Mouse (Mus musculus) testis, adult 2 months (tissue): ENCODE data around the gene Prdx6b. TPM values are rescaled to one million over a fixed set of nuclear protein-coding genes. Genes with fewer than 3 reads are reported as not detected.

ENCODE experiments used
- H3K27ac ChIP-seq: fragments of 200-500 bp; 2 replicates; pipeline ENCODE4 v1.5.1; 2012; ENCODE audit warnings: low read depth, low read length; ENCODE audit not compliant: control insufficient read depth, insufficient read depth
- H3K27me3 ChIP-seq: fragments of 200-500 bp; 2 replicates; pipeline ENCODE4 v1.6.1; 2012; ENCODE audit warnings: mild to moderate bottlenecking, low read length, moderate library complexity; ENCODE audit not compliant: control insufficient read depth, insufficient read depth
- H3K36me3 ChIP-seq: fragments of 200-500 bp; 2 replicates; pipeline ENCODE4 v1.6.1; 2012; ENCODE audit warnings: mild to moderate bottlenecking, low read length; ENCODE audit not compliant: control insufficient read depth, insufficient read depth
- H3K4me1 ChIP-seq: fragments of 200-500 bp; 2 replicates; pipeline ENCODE4 v1.6.1; 2012; ENCODE audit warnings: low read length; ENCODE audit not compliant: control insufficient read depth, insufficient read depth
- H3K4me3 ChIP-seq: fragments of 200-500 bp; 2 replicates; pipeline ENCODE4 v1.5.1; 2012; ENCODE audit warnings: low read depth, mild to moderate bottlenecking, low read length, moderate library complexity, mixed read lengths; ENCODE audit not compliant: control insufficient read depth
- CTCF ChIP-seq: fragments of 200-500 bp; IDR thresholded peaks from 2 replicates; pipeline ENCODE4 v1.5.1; 2012; ENCODE audit warnings: low read depth, mild to moderate bottlenecking, inconsistent platforms, low read length, moderate library complexity; ENCODE audit not compliant: control insufficient read depth, insufficient read depth, insufficient replicate concordance
- POLR2A ChIP-seq: fragments of 200-500 bp; IDR thresholded peaks from 2 replicates; pipeline ENCODE4 v1.6.1; 2012; ENCODE audit warnings: low read depth, mild to moderate bottlenecking, inconsistent platforms, low read length, moderate library complexity; ENCODE audit not compliant: control insufficient read depth
- polyA plus RNA-seq: library from polyadenylated mRNA; depleted of rRNA; stranded (reverse); fragments of >200 nt; gene quantifications from 2 replicates; pipeline ENCODE4 v1.2.3, GENCODE M21; 2012

The Prdx6b gene
- polyA plus RNA-seq, 1 experiment, result 179 TPM

GRCm38 (mm10) chr2:80273763-80274162 lies 18.5 kb upstream of the Prdx6b start:
- Histone ChIP-seq H3K4me3 (no peak overlapping the region), H3K36me3 (no peaks in the 10 kb centered on the region), H3K27me3 (no peaks in the 10 kb centered on the region), H3K27ac (no peak overlapping the region), H3K4me1 (no peaks in the 10 kb centered on the region)
- no peak for TF ChIP-seq POLR2A

- H3K4me1 ChIP-seq, result no peaks in the 10 kb centered on the region
- TF ChIP-seq CTCF (no peak), POLR2A (no peak)
- H3K27me3 ChIP-seq, result no peaks in the 10 kb centered on the region
- H3K27ac ChIP-seq, result no peak overlapping the region
- no peaks in the 10 kb centered on the region for H3K36me3 ChIP-seq
- H3K4me3 ChIP-seq, result peak overlapping the region; percentile 13; the same call in 1 of the 2 replicates
Observed at GRCm38 (mm10) chr2:80275136-80275535, 17.1 kb upstream of the Prdx6b start.

GRCm38 (mm10) chr2:80282214-80282613 lies 10.1 kb upstream of the Prdx6b start:
- TF ChIP-seq POLR2A (no peak), CTCF (no peak)
- H3K4me1 ChIP-seq, result no peaks in the 10 kb centered on the region
- H3K4me3 ChIP-seq, result no peak overlapping the region
- H3K27me3 ChIP-seq, result no peaks in the 10 kb centered on the region
- no peak overlapping the region for H3K27ac ChIP-seq
- H3K36me3 ChIP-seq, result no peaks in the 10 kb centered on the region

DNA sequence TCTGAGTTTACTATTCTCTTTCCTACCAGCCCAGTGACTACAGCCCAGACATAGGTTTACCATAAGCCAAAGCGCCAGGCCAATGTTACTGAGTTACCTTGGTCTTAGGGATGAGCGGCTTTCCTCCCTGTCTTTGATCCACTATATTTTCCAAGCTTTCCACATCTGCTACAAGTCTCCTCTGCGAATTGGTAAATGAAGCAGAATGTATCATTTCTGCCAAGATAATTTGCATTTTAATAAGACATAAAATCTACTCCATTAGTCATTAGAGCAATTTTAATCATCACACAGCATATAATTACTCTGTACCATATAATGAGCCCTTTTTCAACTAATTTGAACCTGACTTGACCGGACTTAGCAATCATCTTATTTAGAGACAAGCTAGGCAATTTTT lies 5.9 kb upstream of the Prdx6b start:
- Histone ChIP-seq H3K27ac (no peak overlapping the region), H3K4me3 (no peak overlapping the region), H3K4me1 (peaks cover 4% of the 10 kb centered on the region; the same call in 1 of the 2 replicates), H3K27me3 (no peaks in the 10 kb centered on the region), H3K36me3 (no peaks in the 10 kb centered on the region)
- TF ChIP-seq POLR2A, result no peak
- no peak for TF ChIP-seq CTCF

DNA sequence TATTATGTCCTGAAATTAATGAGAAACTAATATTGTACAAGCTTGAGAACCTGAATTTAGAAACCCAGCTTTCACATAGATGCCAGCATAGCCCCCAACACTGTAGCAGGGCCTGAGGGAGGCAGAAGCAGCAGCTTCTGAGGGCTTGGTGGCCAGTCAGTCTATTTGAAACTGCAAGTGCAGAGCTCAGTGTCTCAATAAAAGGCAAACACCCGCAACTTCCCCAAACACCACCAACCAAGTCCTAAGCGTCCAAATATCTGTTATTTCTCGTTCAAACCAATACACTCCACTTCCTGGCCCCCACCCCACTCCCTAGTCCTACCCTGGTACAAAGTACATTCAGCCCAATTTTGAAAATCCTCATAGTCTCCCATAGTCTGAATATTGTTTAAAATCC lies 6.1 kb downstream of the Prdx6b start:
- TF ChIP-seq POLR2A, result no peak
- Histone ChIP-seq H3K4me1 (peaks cover 2% of the 10 kb centered on the region; the same call in 1 of the 2 replicates), H3K27ac (no peak overlapping the region), H3K36me3 (no peaks in the 10 kb centered on the region), H3K4me3 (no peak overlapping the region), H3K27me3 (no peaks in the 10 kb centered on the region)

DNA sequence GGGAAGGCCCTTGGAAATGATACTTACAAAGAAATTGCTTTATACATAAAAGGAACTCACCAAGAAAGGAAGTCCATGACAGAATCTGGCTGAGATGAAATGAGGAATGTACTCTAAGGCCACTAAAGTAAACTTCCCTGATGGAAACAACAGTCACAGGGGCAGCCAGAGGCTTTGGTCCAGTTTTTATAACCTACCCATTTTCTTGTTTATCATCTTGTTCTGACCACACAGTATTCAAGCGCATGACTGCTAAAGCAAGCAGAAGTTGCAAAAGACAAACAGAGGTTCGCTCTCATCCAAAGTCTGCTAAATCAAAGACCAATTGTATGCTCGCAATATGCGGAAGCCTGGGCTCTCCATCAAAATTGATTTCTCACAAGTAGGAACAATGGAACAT lies 8.5 kb downstream of the Prdx6b start:
- H3K27me3 ChIP-seq, result no peaks in the 10 kb centered on the region
- no peaks in the 10 kb centered on the region for H3K36me3 ChIP-seq
- no peaks in the 10 kb centered on the region for H3K4me1 ChIP-seq
- H3K4me3 ChIP-seq, result no peak overlapping the region
- no peak overlapping the region for H3K27ac ChIP-seq
- TF ChIP-seq POLR2A (no peak), CTCF (no peak)

DNA sequence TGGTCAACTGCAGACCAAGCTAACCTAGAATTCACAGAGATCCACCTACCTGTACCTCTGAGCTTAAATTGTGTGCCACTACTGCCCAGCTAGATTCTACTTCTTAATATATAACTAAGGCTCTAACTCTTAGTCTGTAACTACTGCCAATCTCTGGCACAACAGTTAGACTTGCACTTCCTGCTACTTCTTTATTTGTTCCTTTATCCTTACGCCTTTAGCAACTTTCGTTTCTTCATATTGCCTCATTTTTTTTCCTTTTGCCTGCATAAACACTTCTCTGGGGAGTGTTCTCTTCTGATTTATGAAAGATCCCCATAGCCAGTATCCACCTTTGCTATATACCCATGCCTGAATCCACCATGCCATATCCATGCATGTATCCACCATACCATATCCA lies 11.7 kb downstream of the Prdx6b start:
- TF ChIP-seq CTCF (no peak), POLR2A (no peak)
- H3K27ac ChIP-seq, result no peak overlapping the region
- H3K4me1 ChIP-seq, result no peaks in the 10 kb centered on the region
- H3K4me3 ChIP-seq, result no peak overlapping the region
- no peaks in the 10 kb centered on the region for H3K27me3 ChIP-seq
- H3K36me3 ChIP-seq, result no peaks in the 10 kb centered on the region

- no peak overlapping the region for H3K4me3 ChIP-seq
- no peaks in the 10 kb centered on the region for H3K4me1 ChIP-seq
- no peaks in the 10 kb centered on the region for H3K27me3 ChIP-seq
- TF ChIP-seq POLR2A (no peak), CTCF (no peak)
- no peak overlapping the region for H3K27ac ChIP-seq
- no peaks in the 10 kb centered on the region for H3K36me3 ChIP-seq
Observed at GRCm38 (mm10) chr2:80307701-80308100, 15.4 kb downstream of the Prdx6b start.
